Mouse (Mus musculus) embryonic fibroblast, embryonic 13.5 days (primary cell): ENCODE results near the gene Ppp1r9a.
"Not testable (repeated sequence)": the region's sequence is repeated elsewhere in the genome, so short reads cannot be mapped to it uniquely, and the experiment has no call there.

Experiments used
- CTCF ChIP-seq: IDR thresholded peaks from 2 replicates; pipeline ENCODE4 v1.5.1; 2011; ENCODE audit warnings: mild to moderate bottlenecking, control low read depth, low read length, moderate library complexity, borderline replicate concordance; ENCODE audit not compliant: insufficient read depth
- POLR2A ChIP-seq: IDR thresholded peaks from 2 replicates; pipeline ENCODE4 v1.6.1; 2011; ENCODE audit warnings: low read depth, mild to moderate bottlenecking, control low read depth, low read length, moderate library complexity

GRCm38 (mm10) chr6:4893312-4893711 lies 9.4 kb upstream of the Ppp1r9a start:
- TF ChIP-seq CTCF, POLR2A: not testable (repeated sequence)
